Mouse (Mus musculus): ENCODE data around the gene Clec2i. TPM values are rescaled to one million over a fixed set of nuclear protein-coding genes. Genes with fewer than 3 reads are reported as not detected.
"Not testable (repeated sequence)": the region's sequence is repeated elsewhere in the genome, so short reads cannot be mapped to it uniquely, and the experiment has no call there.

Clec2i gene
- total RNA-seq, 2 experiments from 2014 or later = not detected

- DNase-seq = no peak
These were observed 32.5 kb upstream of the Clec2i start for GRCm38 (mm10) chr6:128854895-128855294.

GRCm38 (mm10) chr6:128855477-128855876 is 31.9 kb upstream of the Clec2i start:
- DNase-seq = no peak

- peak; percentile 62 for DNase-seq
These were observed 31.1 kb upstream of the Clec2i start for GRCm38 (mm10) chr6:128856250-128856649.

- no peak for DNase-seq
These were observed 29.4 kb upstream of the Clec2i start for GRCm38 (mm10) chr6:128857976-128858375.

- DNase-seq = no peak
These were observed 18.5 kb upstream of the Clec2i start for GRCm38 (mm10) chr6:128868861-128869260.

GRCm38 (mm10) chr6:128871910-128872610 is 15.3 kb upstream of the Clec2i start:
- no peak for DNase-seq

- no peak for DNase-seq
These were observed 1.4 kb downstream of the Clec2i start for GRCm38 (mm10) chr6:128888834-128889233.

GRCm38 (mm10) chr6:128890948-128891355 is 3.6 kb downstream of the Clec2i start, which contains the start of gene BC035044:
BC035044 (minus strand) TSS chr6:128891126.
- no peak for DNase-seq

GRCm38 (mm10) chr6:128895404-128896001 is 8.1 kb downstream of the Clec2i start:
- no peak for DNase-seq

- DNase-seq = no peak
These were observed 12.7 kb downstream of the Clec2i start for GRCm38 (mm10) chr6:128900044-128900443.

GRCm38 (mm10) chr6:128900796-128901552 is 13.6 kb downstream of the Clec2i start:
- not testable (repeated sequence) for DNase-seq

- no peak for DNase-seq
These were observed 26.3 kb downstream of the Clec2i start for GRCm38 (mm10) chr6:128913598-128914254.

- DNase-seq = no peak
These were observed 29.9 kb downstream of the Clec2i start for GRCm38 (mm10) chr6:128917322-128917721.

- DNase-seq = no peak
These were observed 45.7 kb downstream of the Clec2i start for GRCm38 (mm10) chr6:128933050-128933449.

GRCm38 (mm10) chr6:128934081-128934480 is 46.7 kb downstream of the Clec2i start, which contains the start of gene Clec2g:
Clec2g (plus strand) TSS chr6:128934381.
- DNase-seq = not testable (repeated sequence)

GRCm38 (mm10) chr6:128935889-128936665 is 48.7 kb downstream of the Clec2i start:
- not testable (repeated sequence) for DNase-seq

- no peak for DNase-seq
These were observed 54.4 kb downstream of the Clec2i start for GRCm38 (mm10) chr6:128941646-128942421.

- no peak for DNase-seq
These were observed 58.2 kb downstream of the Clec2i start for GRCm38 (mm10) chr6:128945564-128945963.
